Mouse (Mus musculus) testis, adult 2 months (tissue): ENCODE measurements around the gene Csmd2. TPM values are rescaled to one million over a fixed set of nuclear protein-coding genes. Genes with fewer than 3 reads are reported as not detected.
A peak's percentile ranks its signal among the peaks of the same experiment; 100 is the strongest.

Source experiments
- H3K27ac ChIP-seq: fragments of 200-500 bp; 2 replicates; pipeline ENCODE4 v1.5.1; 2012; ENCODE audit warnings: low read depth, low read length; ENCODE audit not compliant: control insufficient read depth, insufficient read depth
- H3K27me3 ChIP-seq: fragments of 200-500 bp; 2 replicates; pipeline ENCODE4 v1.6.1; 2012; ENCODE audit warnings: mild to moderate bottlenecking, low read length, moderate library complexity; ENCODE audit not compliant: control insufficient read depth, insufficient read depth
- H3K36me3 ChIP-seq: fragments of 200-500 bp; 2 replicates; pipeline ENCODE4 v1.6.1; 2012; ENCODE audit warnings: mild to moderate bottlenecking, low read length; ENCODE audit not compliant: control insufficient read depth, insufficient read depth
- H3K4me1 ChIP-seq: fragments of 200-500 bp; 2 replicates; pipeline ENCODE4 v1.6.1; 2012; ENCODE audit warnings: low read length; ENCODE audit not compliant: control insufficient read depth, insufficient read depth
- H3K4me3 ChIP-seq: fragments of 200-500 bp; 2 replicates; pipeline ENCODE4 v1.5.1; 2012; ENCODE audit warnings: low read depth, mild to moderate bottlenecking, low read length, moderate library complexity, mixed read lengths; ENCODE audit not compliant: control insufficient read depth
- CTCF ChIP-seq: fragments of 200-500 bp; IDR thresholded peaks from 2 replicates; pipeline ENCODE4 v1.5.1; 2012; ENCODE audit warnings: low read depth, mild to moderate bottlenecking, inconsistent platforms, low read length, moderate library complexity; ENCODE audit not compliant: control insufficient read depth, insufficient read depth, insufficient replicate concordance
- POLR2A ChIP-seq: fragments of 200-500 bp; IDR thresholded peaks from 2 replicates; pipeline ENCODE4 v1.6.1; 2012; ENCODE audit warnings: low read depth, mild to moderate bottlenecking, inconsistent platforms, low read length, moderate library complexity; ENCODE audit not compliant: control insufficient read depth
- polyA plus RNA-seq: library from polyadenylated mRNA; depleted of rRNA; stranded (reverse); fragments of >200 nt; gene quantifications from 2 replicates; pipeline ENCODE4 v1.2.3, GENCODE M21; 2012

The Csmd2 gene
- polyA plus RNA-seq, 1 experiment, result 2.6 TPM

- Histone ChIP-seq H3K27ac (no peak overlapping the region), H3K4me3 (no peak overlapping the region), H3K27me3 (no peaks in the 10 kb centered on the region), H3K4me1 (no peaks in the 10 kb centered on the region), H3K36me3 (no peaks in the 10 kb centered on the region)
- TF ChIP-seq CTCF (peak; percentile 77; the same call in 1 of the 2 replicates), POLR2A (no peak)
Measured at GRCm38 (mm10) chr4:128130611-128131142, 143.0 kb downstream of the Csmd2 start.

GRCm38 (mm10) chr4:128131666-128132065 lies 144.0 kb downstream of the Csmd2 start:
- no peak for TF ChIP-seq POLR2A
- TF ChIP-seq CTCF, result no peak
- H3K36me3 ChIP-seq, result no peaks in the 10 kb centered on the region

GRCm38 (mm10) chr4:128132876-128133646 lies 145.4 kb downstream of the Csmd2 start:
- Histone ChIP-seq H3K27me3 (no peaks in the 10 kb centered on the region), H3K4me3 (no peak overlapping the region), H3K36me3 (no peaks in the 10 kb centered on the region), H3K27ac (no peak overlapping the region), H3K4me1 (no peaks in the 10 kb centered on the region)
- TF ChIP-seq POLR2A, result no peak
- no peak for TF ChIP-seq CTCF

More at GRCm38 (mm10) chr4:128131666-128132065, 144.0 kb downstream of the Csmd2 start:
- no peak overlapping the region for H3K27ac ChIP-seq
- no peak overlapping the region for H3K4me3 ChIP-seq
- no peaks in the 10 kb centered on the region for H3K4me1 ChIP-seq
- no peaks in the 10 kb centered on the region for H3K27me3 ChIP-seq

- Histone ChIP-seq H3K27ac (no peak overlapping the region), H3K36me3 (no peaks in the 10 kb centered on the region), H3K4me3 (no peak overlapping the region), H3K4me1 (no peaks in the 10 kb centered on the region), H3K27me3 (no peaks in the 10 kb centered on the region)
- no peak for TF ChIP-seq POLR2A
- no peak for TF ChIP-seq CTCF
Measured at GRCm38 (mm10) chr4:128134348-128134994, 146.8 kb downstream of the Csmd2 start.

GRCm38 (mm10) chr4:128135014-128135622 lies 147.5 kb downstream of the Csmd2 start:
- TF ChIP-seq CTCF (no peak), POLR2A (no peak)
- no peak overlapping the region for H3K4me3 ChIP-seq
- no peaks in the 10 kb centered on the region for H3K36me3 ChIP-seq
- no peaks in the 10 kb centered on the region for H3K4me1 ChIP-seq
- H3K27me3 ChIP-seq, result no peaks in the 10 kb centered on the region
- no peak overlapping the region for H3K27ac ChIP-seq

GRCm38 (mm10) chr4:128139991-128140390 lies 152.3 kb downstream of the Csmd2 start:
- no peaks in the 10 kb centered on the region for H3K27me3 ChIP-seq
- no peak overlapping the region for H3K4me3 ChIP-seq
- H3K36me3 ChIP-seq, result no peaks in the 10 kb centered on the region
- H3K4me1 ChIP-seq, result no peaks in the 10 kb centered on the region
- no peak for TF ChIP-seq CTCF
- no peak for TF ChIP-seq POLR2A
- H3K27ac ChIP-seq, result no peak overlapping the region

- no peak for TF ChIP-seq POLR2A
- TF ChIP-seq CTCF, result no peak
- no peak overlapping the region for H3K27ac ChIP-seq
- H3K27me3 ChIP-seq, result no peaks in the 10 kb centered on the region
- H3K4me3 ChIP-seq, result no peak overlapping the region
- H3K36me3 ChIP-seq, result no peaks in the 10 kb centered on the region
- H3K4me1 ChIP-seq, result no peaks in the 10 kb centered on the region
Measured at GRCm38 (mm10) chr4:128141161-128142101, 153.8 kb downstream of the Csmd2 start.
